In the genomic region with DNA sequence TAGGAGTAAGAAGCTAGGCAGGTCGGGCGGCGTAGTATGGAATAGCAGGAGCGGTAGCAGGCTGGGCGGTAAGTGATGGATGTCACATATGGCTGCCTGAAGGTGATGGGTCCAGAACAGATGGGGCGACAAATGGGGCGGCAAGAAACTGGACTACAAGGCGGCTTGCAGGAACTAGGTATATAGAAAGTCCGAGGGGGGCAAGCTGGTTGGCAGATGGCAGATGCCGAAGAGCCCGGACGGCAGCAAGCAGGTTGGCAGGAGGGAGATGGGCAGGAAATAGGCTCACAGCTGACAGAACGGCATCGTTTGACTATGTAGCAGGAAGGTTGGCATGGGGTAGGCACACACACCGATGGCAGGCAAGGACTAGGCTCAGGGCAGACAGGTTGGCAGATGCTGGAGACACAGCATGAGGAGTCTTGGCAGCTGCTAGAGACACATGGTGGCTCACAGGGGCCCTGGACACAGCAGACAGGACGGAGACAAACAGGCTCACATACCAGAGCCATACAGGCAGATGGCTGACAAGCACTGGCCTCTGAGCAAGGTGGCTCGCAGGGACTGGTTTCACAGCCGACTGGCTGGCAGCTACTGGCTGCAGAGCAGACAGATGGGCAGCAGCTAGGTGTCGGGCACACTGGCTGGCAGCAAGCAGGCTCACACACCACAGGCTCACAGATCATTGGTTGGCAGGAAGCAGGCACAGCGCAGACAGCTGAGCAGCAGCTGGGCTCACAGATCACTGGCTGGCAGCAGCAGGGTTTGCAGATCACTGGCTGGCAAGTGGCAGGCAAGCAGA, we compare ENCODE assay signal across 7 mouse cellular contexts. TPM values are rescaled to one million over a fixed set of nuclear protein-coding genes. Genes with fewer than 3 reads are reported as not detected.
DNase-seq lines count a peak whose midpoint lies in the region.

No protein-coding gene starts in this region.

- DNase-seq in retina, adult 2 months (ENCODE audit: low read depth, low spot score) = peak; percentile 20
- no peak for DNase-seq in retina, embryonic 14.5 days (ENCODE audit: low spot score)
- DNase-seq in cerebellum, postnatal 36 days = peak; percentile 83
- DNase-seq in layer of hippocampus, postnatal 10 days (ENCODE audit: low spot score in 2 of 2) = peak; percentile 62 to 68
- DNase-seq in right cerebral cortex, postnatal 36 days (ENCODE audit: low spot score in 2 of 2) = peak; percentile 55 to 58
- no peak for DNase-seq in spleen, adult 12 weeks (ENCODE audit: low spot score)
- no peak for DNase-seq in thymus, adult 18-20 months

RNA-seq across cellular contexts. Expression of a gene that starts 0.9 kb away (rescaled TPM):
- not detected for total RNA-seq in layer of hippocampus, postnatal 10 days (2021)

RNA-seq across cellular contexts. Expression of a gene that starts 6.6 kb away (rescaled TPM):
- not detected for total RNA-seq in layer of hippocampus, postnatal 10 days (2021)

RNA-seq across cellular contexts. Expression of a gene that starts 8.3 kb away (rescaled TPM):
- total RNA-seq in layer of hippocampus, postnatal 10 days (2021) = not detected

RNA-seq across cellular contexts. Expression of a gene that starts 30.5 kb away (rescaled TPM):
- total RNA-seq in layer of hippocampus, postnatal 10 days (2021) = not detected

RNA-seq across cellular contexts. Expression of a gene that starts 37.2 kb away (rescaled TPM):
- not detected for total RNA-seq in layer of hippocampus, postnatal 10 days (2021)

Comparison
In these comparisons a context has a peak if more than half of its experiments do, and no peak if none do; other contexts are left out.
1. DNase-seq: peak in retina, adult 2 months (single experiment), cerebellum, postnatal 36 days (2 of 2), layer of hippocampus, postnatal 10 days (2 of 2) and right cerebral cortex, postnatal 36 days (2 of 2); none in retina, embryonic 14.5 days (single experiment), spleen, adult 12 weeks (single experiment) and thymus, adult 18-20 months (0 of 2).